Mouse (Mus musculus) hindbrain, embryonic 14.5 days (tissue): ENCODE data around the gene Pdzd2. TPM values are rescaled to one million over a fixed set of nuclear protein-coding genes. Genes with fewer than 3 reads are reported as not detected.

Experiments
- ATAC-seq: fragments of 200-750 bp; cut with Nextera tagmentation; 2 replicates; pipeline ENCODE4 v1.8.0; 2017; ENCODE audit warnings: moderate number of reproducible peaks, mild to moderate bottlenecking, moderate TSS enrichment, moderate library complexity; ENCODE audit not compliant: low FRiP score
- DNase-seq: peaks from one replicate; pipeline ENCODE4 v3.0.0-alpha.2; 2015; ENCODE audit warnings: low spot score
- H3K27ac ChIP-seq: fragments of 300-500 bp; sonication (generic); 2 replicates; pipeline ENCODE4 v1.5.1; 2014; ENCODE audit warnings: mild to moderate bottlenecking, moderate library complexity
- H3K27me3 ChIP-seq: fragments of 300-500 bp; sonication (generic); 2 replicates; pipeline ENCODE4 v1.6.1; 2014; ENCODE audit warnings: mild to moderate bottlenecking, low read length, mixed read lengths; ENCODE audit not compliant: control insufficient read depth, insufficient read depth
- H3K36me3 ChIP-seq: fragments of 300-500 bp; sonication (generic); replicated peaks from 2 replicates; pipeline ENCODE4 v1.6.1; 2014; ENCODE audit not compliant: control insufficient read depth, insufficient read depth
- H3K4me1 ChIP-seq: fragments of 300-500 bp; sonication (generic); replicated peaks from 2 replicates; pipeline ENCODE4 v1.6.1; 2014; ENCODE audit warnings: antibody characterized with exemption, low read length, mixed read lengths; ENCODE audit not compliant: control insufficient read depth, insufficient read depth
- H3K4me2 ChIP-seq: fragments of 300-500 bp; sonication (generic); replicated peaks from 2 replicates; pipeline ENCODE4 v1.6.1; 2014; ENCODE audit warnings: mild to moderate bottlenecking, moderate library complexity
- H3K4me3 ChIP-seq: fragments of 300-500 bp; sonication (generic); replicated peaks from 2 replicates; pipeline ENCODE4 v1.5.1; 2014; ENCODE audit warnings: mild to moderate bottlenecking, low read length
- H3K9ac ChIP-seq: fragments of 300-500 bp; sonication (generic); 2 replicates; pipeline ENCODE4 v1.6.1; 2014
- H3K9me3 ChIP-seq: fragments of 300-500 bp; sonication (generic); 2 replicates; pipeline ENCODE4 v1.6.1; 2016; ENCODE audit warnings: low read length; ENCODE audit not compliant: control insufficient read depth
- WGBS: fragments of 180-500 bp; shearing (Covaris S2); extraction: QIAGEN DNeasy Blood & Tissue Kit; methylation state at CpG from one replicate; pipeline ENCODE4 v1.1.7; 2014; 5-methylcytosine and 5-hydroxymethylcytosine counted together
- polyA plus RNA-seq: library from polyadenylated mRNA; unstranded; fragments of >200 nt; fragmentation: Nextera tagmentation; extraction: Ambion mirVana; gene quantifications from 2 replicates; pipeline ENCODE4 v1.2.1, GENCODE M21; 2014

Gene Pdzd2
- polyA plus RNA-seq, 1 experiment from 2014 or later, result 15.5 TPM

GRCm38 (mm10) chr15:12360519-12361212 lies 379.1 kb downstream of the Pdzd2 start:
- DNase-seq (no peak), ATAC-seq (no peak)
- Histone ChIP-seq H3K4me3 (no peak overlapping the region), H3K27me3 (no peaks in the 10 kb centered on the region), H3K27ac (no peak overlapping the region), H3K4me2 (no peak overlapping the region), H3K9ac (no peak overlapping the region), H3K9me3 (no peaks in the 10 kb centered on the region), H3K36me3 (0 out of 2 replicates have a peak, but pooled peaks cover 9% of the 10 kb centered on the region), H3K4me1 (peaks cover 6% of the 10 kb centered on the region)
- WGBS, result 83% methylated on average over 19 of the region's 19 CpGs

GRCm38 (mm10) chr15:12358384-12358783 lies 381.3 kb downstream of the Pdzd2 start:
- Histone ChIP-seq H3K27ac (no peak overlapping the region), H3K9ac (no peak overlapping the region), H3K4me3 (no peak overlapping the region), H3K9me3 (no peaks in the 10 kb centered on the region), H3K36me3 (peaks cover 32% of the 10 kb centered on the region), H3K4me2 (no peak overlapping the region), H3K4me1 (no peaks in the 10 kb centered on the region), H3K27me3 (no peaks in the 10 kb centered on the region)
- no peak for ATAC-seq
- 96% methylated on average over 5 of the region's 5 CpGs for whole genome bisulfite sequencing
- DNase-seq, result no peak

- DNase-seq (no peak), ATAC-seq (no peak)
- Histone ChIP-seq H3K9ac (no peak overlapping the region), H3K4me1 (no peaks in the 10 kb centered on the region), H3K4me2 (no peak overlapping the region), H3K27me3 (no peaks in the 10 kb centered on the region), H3K27ac (no peak overlapping the region), H3K4me3 (no peak overlapping the region), H3K9me3 (no peaks in the 10 kb centered on the region), H3K36me3 (peaks cover 41% of the 10 kb centered on the region)
Observed at GRCm38 (mm10) chr15:12357459-12357858, 382.3 kb downstream of the Pdzd2 start.

- 89% methylated on average over 7 of the region's 7 CpGs for WGBS
- Histone ChIP-seq H3K27me3 (no peaks in the 10 kb centered on the region), H3K36me3 (peaks cover 46% of the 10 kb centered on the region), H3K4me1 (no peaks in the 10 kb centered on the region), H3K9me3 (no peaks in the 10 kb centered on the region), H3K4me3 (no peak overlapping the region), H3K27ac (no peak overlapping the region), H3K9ac (no peak overlapping the region), H3K4me2 (no peak overlapping the region)
- ATAC-seq (no peak), DNase-seq (no peak)
Observed at GRCm38 (mm10) chr15:12355907-12356306, 383.8 kb downstream of the Pdzd2 start.

GRCm38 (mm10) chr15:12355261-12355660 lies 384.5 kb downstream of the Pdzd2 start:
- Histone ChIP-seq H3K9ac (no peak overlapping the region), H3K27ac (no peak overlapping the region), H3K9me3 (no peaks in the 10 kb centered on the region), H3K4me2 (no peak overlapping the region), H3K36me3 (peaks cover 46% of the 10 kb centered on the region), H3K4me1 (no peaks in the 10 kb centered on the region), H3K27me3 (no peaks in the 10 kb centered on the region), H3K4me3 (no peak overlapping the region)
- no peak for DNase-seq
- 95% methylated on average over 6 of the region's 6 CpGs for WGBS
- ATAC-seq, result no peak

GRCm38 (mm10) chr15:12354281-12354810 lies 385.4 kb downstream of the Pdzd2 start:
- no peak for ATAC-seq
- Histone ChIP-seq H3K9me3 (no peaks in the 10 kb centered on the region), H3K4me3 (no peak overlapping the region), H3K4me1 (no peaks in the 10 kb centered on the region), H3K4me2 (no peak overlapping the region), H3K36me3 (peaks cover 46% of the 10 kb centered on the region), H3K27me3 (no peaks in the 10 kb centered on the region), H3K27ac (no peak overlapping the region), H3K9ac (no peak overlapping the region)
- WGBS, result 95% methylated on average over 2 of the region's 2 CpGs
- DNase-seq, result no peak

- no peak for DNase-seq
- H3K27me3 ChIP-seq, result no peaks in the 10 kb centered on the region
- peaks cover 46% of the 10 kb centered on the region for H3K36me3 ChIP-seq
- no peaks in the 10 kb centered on the region for H3K4me1 ChIP-seq
- no peak overlapping the region for H3K4me2 ChIP-seq
- no peak overlapping the region for H3K27ac ChIP-seq
- no peak for ATAC-seq
- H3K4me3 ChIP-seq, result no peak overlapping the region
- no peaks in the 10 kb centered on the region for H3K9me3 ChIP-seq
- no peak overlapping the region for H3K9ac ChIP-seq
- WGBS, result 96% methylated on average over 7 of the region's 7 CpGs
Observed at GRCm38 (mm10) chr15:12351470-12351869, 388.3 kb downstream of the Pdzd2 start.

- H3K27me3 ChIP-seq, result no peaks in the 10 kb centered on the region
- H3K9me3 ChIP-seq, result no peaks in the 10 kb centered on the region
- DNase-seq, result no peak
- H3K9ac ChIP-seq, result no peak overlapping the region
- no peak overlapping the region for H3K4me3 ChIP-seq
- H3K27ac ChIP-seq, result no peak overlapping the region
- H3K36me3 ChIP-seq, result peaks cover 39% of the 10 kb centered on the region
- ATAC-seq, result no peak
- no peaks in the 10 kb centered on the region for H3K4me1 ChIP-seq
- WGBS, result 90% methylated on average over 5 of the region's 5 CpGs
- no peak overlapping the region for H3K4me2 ChIP-seq
Observed at GRCm38 (mm10) chr15:12349840-12350239, 389.9 kb downstream of the Pdzd2 start.

GRCm38 (mm10) chr15:12348950-12349349 lies 390.8 kb downstream of the Pdzd2 start:
- H3K27me3 ChIP-seq, result no peaks in the 10 kb centered on the region
- 81% methylated on average over 3 of the region's 3 CpGs for WGBS
- no peak overlapping the region for H3K4me2 ChIP-seq
- no peak overlapping the region for H3K27ac ChIP-seq
- ATAC-seq, result no peak
- H3K9ac ChIP-seq, result no peak overlapping the region
- H3K9me3 ChIP-seq, result no peaks in the 10 kb centered on the region
- H3K36me3 ChIP-seq, result peaks cover 36% of the 10 kb centered on the region
- DNase-seq, result no peak
- no peak overlapping the region for H3K4me3 ChIP-seq
- H3K4me1 ChIP-seq, result no peaks in the 10 kb centered on the region
